Mouse (Mus musculus) myocyte (in vitro differentiated cells): ENCODE results near the gene Rabep2.

Experiments
- E2F4 ChIP-seq: IDR thresholded peaks from one replicate; pipeline ENCODE4 v1.6.1; 2011; ENCODE audit warnings: mild to moderate bottlenecking, control low read depth, moderate library complexity; ENCODE audit not compliant: insufficient read depth
- MAX ChIP-seq: IDR thresholded peaks from one replicate; pipeline ENCODE4 v1.6.1; 2011; ENCODE audit warnings: low read depth, mild to moderate bottlenecking, control low read depth
- POLR2A ChIP-seq: IDR thresholded peaks from one replicate; pipeline ENCODE4 v1.6.1; 2011; ENCODE audit warnings: low read depth, mild to moderate bottlenecking, control low read depth, moderate library complexity; ENCODE audit not compliant: insufficient read length
- POLR2AphosphoS2 ChIP-seq: IDR thresholded peaks from one replicate; pipeline ENCODE4 v1.6.1; 2011; ENCODE audit warnings: low read depth, control low read depth; ENCODE audit not compliant: insufficient read length
- SRF ChIP-seq: IDR thresholded peaks from one replicate; pipeline ENCODE4 v1.6.1; 2011; ENCODE audit warnings: low read depth; ENCODE audit not compliant: control insufficient read depth, insufficient read length
- TCF12 ChIP-seq: IDR thresholded peaks from one replicate; pipeline ENCODE4 v1.6.1; 2011; ENCODE audit warnings: mild to moderate bottlenecking, control low read depth; ENCODE audit not compliant: poor library complexity, insufficient read depth, severe bottlenecking
- TCF3 ChIP-seq: IDR thresholded peaks from one replicate; pipeline ENCODE4 v1.6.1; 2011; ENCODE audit warnings: low read depth, control low read depth; ENCODE audit not compliant: insufficient read length
- USF1 ChIP-seq: IDR thresholded peaks from one replicate; pipeline ENCODE4 v1.6.1; 2011; ENCODE audit warnings: low read depth, mild to moderate bottlenecking, control low read depth, moderate library complexity

GRCm38 (mm10) chr7:126397221-126397620 lies 31.3 kb upstream of the Rabep2 start:
- TF ChIP-seq POLR2AphosphoS2 (no peak), POLR2A (no peak), USF1 (no peak), SRF (no peak), MAX (no peak), E2F4 (no peak), TCF12 (no peak), TCF3 (no peak)
